Mouse (Mus musculus): ENCODE data around the gene Katnb1. TPM values are rescaled to one million over a fixed set of nuclear protein-coding genes. Genes with fewer than 3 reads are reported as not detected.

Gene Katnb1
- polyA plus RNA-seq, 1 experiment, result 16.5 TPM

DNA sequence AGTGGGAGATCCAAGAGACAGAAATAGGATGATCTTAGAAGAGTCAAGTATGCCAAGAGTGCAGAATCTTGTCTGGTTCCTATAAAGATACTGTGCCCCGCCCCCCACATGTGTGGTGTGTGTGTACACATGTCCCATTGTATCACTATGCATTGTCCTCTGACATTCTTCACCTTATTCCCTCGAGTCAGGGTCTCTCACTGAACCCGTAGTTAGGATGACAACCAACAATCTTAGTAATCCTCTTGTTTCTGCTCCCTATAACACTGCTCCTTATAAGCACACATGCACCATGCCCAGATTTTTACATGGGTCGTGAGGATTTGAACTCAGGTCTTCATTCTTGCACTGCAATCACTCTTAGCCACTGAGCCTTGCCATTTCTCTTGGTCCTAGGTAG is 1.7 kb upstream of the Katnb1 start:
- no peak for DNase-seq (ENCODE audit: low read depth, low spot score)
- 86% methylated on average over 4 of the region's 4 CpGs for WGBS

DNA sequence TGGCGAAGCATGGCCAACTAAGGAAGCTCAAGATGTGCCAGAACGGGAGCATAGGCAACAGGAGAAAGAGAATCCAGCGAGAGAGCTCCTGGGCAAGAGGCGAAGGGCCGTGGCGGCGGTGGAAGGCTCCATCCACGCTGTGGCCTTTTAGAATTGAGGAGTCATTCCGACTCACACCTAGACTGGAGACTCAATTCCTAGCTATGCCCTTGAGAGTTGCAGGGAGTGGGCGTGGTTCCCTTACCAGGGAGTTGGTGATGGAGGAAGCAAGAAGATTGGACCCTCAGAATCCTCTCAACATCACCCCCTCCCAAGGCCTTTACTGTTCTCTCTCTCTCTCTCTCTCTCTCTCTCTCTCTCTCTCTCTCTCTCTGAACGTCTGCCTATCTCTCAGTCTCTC is 664 bp downstream of the Katnb1 start:
- WGBS, result 3% methylated on average over 11 of the region's 11 CpGs
- DNase-seq (ENCODE audit: low read depth, low spot score), result no peak

DNA sequence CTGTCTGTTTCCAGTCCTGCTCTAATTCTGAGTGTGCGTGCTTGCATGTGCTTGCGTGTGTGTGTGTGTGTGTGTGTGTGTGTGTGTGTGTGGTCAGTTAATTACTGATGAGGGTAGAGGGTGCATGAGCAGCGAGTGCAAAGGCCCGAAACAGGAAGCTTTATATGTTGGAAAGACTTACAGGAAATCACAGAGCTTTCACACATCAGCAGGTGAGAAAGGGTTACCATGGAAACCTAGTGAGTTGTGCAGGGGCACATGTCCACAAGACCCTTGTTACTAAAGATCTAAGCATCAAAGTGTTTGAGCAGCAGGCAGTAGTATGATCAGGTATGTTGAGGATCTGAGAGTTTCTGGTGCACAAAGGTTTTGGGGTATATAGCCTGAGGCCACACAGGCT is 3.3 kb downstream of the Katnb1 start:
- WGBS, result 88% methylated on average over 4 of the region's 4 CpGs
- no peak for DNase-seq (ENCODE audit: low read depth, low spot score)

DNA sequence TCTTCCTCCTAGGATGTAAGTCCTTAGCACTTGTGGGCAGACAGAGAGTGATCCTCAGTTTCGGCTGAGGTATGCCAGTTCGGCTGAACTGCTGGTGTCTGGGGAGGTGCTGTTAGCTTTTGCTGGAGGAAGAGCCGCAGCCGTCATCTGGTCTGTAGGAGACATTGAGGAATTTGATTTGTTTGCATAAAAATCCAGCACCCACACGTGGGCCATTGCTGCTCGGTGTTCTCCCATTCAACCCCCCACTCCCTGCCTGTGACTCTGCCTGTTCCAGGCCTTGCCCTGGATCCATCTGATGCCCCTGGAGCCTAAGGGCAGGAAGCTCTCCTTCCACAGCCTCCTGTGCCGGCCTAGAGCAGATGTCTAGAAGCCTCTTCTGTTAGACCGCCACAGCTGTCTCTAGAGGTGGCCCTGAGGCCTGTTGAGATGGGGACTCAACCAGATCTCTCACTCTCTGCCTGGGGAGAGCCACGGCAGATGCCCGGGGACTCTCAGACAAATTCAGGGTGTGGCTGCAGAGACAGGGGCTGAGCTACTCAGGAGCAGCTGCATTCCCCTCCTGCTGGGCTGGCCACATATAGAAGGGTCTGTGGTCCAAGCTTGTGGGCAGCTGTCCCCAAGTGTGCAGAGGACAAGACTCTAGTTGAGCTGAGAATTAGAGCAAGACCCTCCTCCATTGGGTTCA is 3.9 kb downstream of the Katnb1 start:
- DNase-seq (ENCODE audit: low read depth, low spot score), result no peak
- 86% methylated on average over 10 of the region's 10 CpGs for WGBS

DNA sequence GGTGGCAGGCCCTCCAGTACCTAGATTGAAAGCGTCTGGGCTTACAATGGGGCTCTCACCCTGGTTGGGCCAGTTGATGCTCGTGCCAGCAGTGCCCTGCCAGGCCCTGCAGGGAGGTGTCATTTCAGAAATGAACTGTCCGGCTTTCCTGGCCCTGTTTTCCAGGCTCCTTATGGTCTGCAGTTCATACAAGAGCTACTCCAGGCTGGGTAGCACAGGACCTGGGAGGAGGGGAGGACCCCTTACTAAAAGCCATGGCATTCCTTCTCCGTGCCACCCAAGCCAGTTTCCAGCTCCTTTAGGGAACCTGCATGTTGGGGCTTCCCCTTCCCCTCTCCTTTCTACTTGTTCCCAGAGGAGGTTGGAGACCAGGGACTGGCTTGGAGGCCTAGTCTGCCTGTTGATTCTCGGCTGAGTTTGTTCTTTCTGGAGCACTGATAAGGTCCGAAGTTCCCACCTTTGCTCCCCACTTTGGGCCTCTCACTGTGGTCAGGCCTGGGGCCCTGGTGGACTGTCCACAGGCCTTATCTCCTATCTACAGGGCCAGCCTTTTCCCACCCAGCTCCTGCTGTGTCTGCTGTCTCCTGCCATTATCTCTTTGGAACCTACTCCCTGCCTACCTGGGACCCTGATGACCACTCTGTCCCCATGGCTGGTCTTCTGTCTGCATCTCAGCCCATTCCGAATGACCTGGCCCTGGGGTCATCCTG is 4.6 kb downstream of the Katnb1 start:
- WGBS, result 86% methylated on average over 7 of the region's 7 CpGs
- DNase-seq (ENCODE audit: low read depth, low spot score), result no peak

DNA sequence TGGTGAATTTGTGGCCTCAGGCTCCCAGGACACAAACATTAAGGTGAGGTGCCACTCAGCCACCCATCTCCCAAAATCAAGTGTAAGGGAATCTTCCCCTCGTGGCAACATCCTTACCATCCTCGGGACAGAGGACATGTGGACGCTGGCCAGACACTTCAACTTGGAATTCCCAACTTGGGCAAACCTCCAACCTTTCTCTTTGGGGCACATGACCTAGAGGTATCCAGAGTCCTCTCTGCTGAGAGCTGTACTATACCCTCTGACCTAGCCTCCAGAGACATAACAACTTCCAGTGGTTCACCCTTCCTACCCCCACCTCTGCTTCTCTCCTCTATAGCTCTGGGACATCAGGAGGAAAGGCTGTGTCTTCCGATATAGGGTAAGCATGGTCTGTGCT is 12.6 kb downstream of the Katnb1 start:
- no peak for DNase-seq (ENCODE audit: low read depth, low spot score)
- 76% methylated on average over 4 of the region's 4 CpGs for WGBS

DNA sequence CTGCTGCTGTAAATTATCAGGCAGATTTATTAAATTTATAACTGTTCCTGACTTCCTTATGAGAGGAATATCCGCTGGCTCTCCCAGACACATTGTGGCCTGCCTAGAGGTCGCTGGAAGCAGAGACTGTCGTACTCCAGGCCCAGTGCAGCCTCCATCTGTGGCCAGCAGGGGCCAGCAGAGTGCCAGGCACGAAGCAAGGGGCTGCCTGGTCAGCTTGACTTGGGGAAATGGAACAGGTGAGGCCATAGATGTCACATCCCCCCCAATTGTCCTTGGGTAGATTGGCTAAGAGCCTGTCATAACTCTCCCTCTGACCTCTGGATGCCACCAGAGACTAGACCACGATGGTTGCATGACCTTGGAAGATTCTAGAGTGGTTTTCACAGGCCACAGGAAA is 18.0 kb downstream of the Katnb1 start:
- no peak for DNase-seq (ENCODE audit: low read depth, low spot score)
- WGBS, result 22% methylated on average over 5 of the region's 5 CpGs

DNA sequence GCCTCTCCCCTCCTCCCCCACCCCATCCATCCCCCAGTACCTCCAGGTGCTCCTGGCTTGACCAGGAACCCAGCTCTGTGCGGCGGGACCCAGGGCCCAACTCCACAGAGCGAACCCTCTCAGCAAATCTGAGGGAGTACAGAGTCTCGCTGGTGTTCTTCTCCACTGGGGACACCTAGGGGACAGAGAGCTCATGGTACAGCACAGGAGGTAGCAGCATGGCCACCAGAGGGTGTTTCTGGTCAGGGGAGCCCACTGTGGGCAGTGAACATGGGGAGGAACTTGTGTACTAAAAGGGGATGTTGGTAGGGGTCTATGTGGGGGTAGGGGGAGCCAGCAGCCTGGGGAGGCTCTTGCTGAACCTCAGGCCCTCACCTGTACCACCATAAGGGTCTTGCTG is 21.0 kb downstream of the Katnb1 start:
- WGBS, result 79% methylated on average over 4 of the region's 4 CpGs
- DNase-seq (ENCODE audit: low read depth, low spot score), result no peak

DNA sequence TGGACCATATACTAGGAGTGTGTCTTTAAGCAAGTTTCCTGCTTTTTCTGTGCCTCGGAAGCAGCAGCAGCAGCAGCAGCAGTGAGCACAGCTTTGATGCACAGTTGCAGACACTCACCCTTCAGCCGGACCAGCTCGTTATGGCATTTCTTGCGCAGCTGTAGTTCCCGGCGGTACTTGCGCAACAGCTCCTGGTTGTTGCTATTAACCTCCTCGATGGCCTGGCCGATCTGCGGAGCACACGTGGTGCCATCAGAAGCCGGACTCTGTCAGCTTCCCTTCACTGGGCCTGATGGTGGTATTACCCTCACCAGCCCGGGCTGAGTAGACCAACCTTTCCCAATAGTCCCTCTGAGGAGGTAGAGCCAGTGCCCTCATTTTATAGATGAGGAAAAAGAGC is 26.3 kb downstream of the Katnb1 start:
- DNase-seq (ENCODE audit: low read depth, low spot score), result no peak
- WGBS, result 87% methylated on average over 13 of the region's 13 CpGs

DNA sequence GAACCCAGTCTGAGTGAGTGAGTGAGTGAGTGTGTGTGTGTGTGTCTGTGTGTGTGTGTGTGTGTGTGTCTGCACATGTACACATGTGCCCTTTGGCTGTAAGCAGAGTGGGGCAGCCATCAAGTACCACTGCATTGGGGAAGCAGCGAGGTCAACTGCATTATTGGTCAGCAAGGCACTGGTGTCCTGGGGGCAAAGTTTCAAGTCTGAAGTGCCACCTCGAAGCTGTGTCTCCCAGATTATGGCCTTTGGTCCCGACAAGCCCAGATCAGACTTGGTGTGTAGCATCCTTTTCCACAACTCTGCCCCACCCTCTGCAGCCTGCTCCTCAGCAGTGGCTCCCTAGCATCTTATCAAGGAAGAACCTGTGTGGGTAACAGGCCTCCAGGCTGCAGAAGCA is 31.6 kb downstream of the Katnb1 start:
- DNase-seq (ENCODE audit: low read depth, low spot score), result no peak

DNA sequence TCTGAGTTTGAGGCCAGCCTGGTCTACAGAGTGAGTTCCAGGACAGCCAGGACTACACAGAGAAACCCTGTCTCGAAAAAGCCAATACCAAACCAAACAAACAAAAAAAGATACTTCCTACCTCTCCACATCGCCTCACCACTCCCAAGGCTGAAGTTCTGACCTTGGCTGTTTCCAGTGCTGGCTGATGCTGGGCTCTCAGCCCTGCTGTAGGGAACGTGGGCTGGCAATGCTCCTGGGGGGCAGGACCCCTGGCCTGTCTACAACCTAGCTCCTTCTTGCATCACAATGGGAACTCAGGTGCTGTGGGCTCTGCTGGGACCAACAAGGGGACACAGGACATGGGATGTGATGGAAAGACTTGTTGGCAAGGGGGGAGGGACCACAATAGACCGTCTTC is 32.1 kb downstream of the Katnb1 start:
- no peak for DNase-seq (ENCODE audit: low read depth, low spot score)
- WGBS, result 79% methylated on average over 4 of the region's 4 CpGs

More for the DNA sequence above, 31.6 kb downstream of the Katnb1 start:
- WGBS, result 70% methylated on average over 3 of the region's 3 CpGs

DNA sequence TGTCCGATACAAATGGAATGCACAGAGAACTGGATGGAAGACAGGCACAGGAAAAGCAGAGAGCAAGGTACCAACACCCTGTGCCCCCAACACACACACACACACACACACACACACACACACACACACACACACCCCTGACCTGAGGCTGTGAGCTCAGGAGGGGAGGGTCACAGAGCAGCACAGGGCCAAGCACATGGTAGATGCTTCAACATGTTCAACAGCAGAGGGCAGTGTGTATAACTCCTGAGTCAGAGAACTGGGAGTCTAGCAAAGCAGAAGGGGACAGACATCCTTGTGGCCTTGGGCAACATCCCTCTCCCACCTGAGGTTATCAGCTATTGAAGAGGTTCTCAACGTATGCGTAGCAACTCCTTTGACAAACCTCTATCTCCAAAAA is 32.8 kb downstream of the Katnb1 start:
- DNase-seq (ENCODE audit: low read depth, low spot score), result no peak
- 83% methylated on average over 3 of the region's 3 CpGs for WGBS

DNA sequence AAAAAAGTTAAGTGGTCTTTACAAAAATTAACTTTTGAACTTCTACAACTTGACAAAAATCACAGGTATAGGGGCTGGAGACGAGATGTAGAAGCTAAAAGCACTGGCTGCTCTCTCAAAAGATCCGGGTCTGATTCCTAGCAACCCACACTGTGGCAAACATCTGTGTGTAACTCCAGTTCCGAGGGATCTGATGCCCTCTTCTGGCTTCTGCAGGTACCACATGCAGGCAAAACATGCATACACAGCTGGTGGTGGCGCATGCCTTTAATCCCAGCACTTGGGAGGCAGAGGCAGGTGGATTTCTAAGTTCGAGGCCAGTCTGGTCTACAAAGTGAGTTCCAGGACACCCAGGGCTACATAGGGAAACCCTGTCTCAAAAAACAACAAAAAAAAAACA is 42.5 kb downstream of the Katnb1 start:
- no peak for DNase-seq (ENCODE audit: low read depth, low spot score)
- WGBS, result 96% methylated on average over 5 of the region's 5 CpGs

DNA sequence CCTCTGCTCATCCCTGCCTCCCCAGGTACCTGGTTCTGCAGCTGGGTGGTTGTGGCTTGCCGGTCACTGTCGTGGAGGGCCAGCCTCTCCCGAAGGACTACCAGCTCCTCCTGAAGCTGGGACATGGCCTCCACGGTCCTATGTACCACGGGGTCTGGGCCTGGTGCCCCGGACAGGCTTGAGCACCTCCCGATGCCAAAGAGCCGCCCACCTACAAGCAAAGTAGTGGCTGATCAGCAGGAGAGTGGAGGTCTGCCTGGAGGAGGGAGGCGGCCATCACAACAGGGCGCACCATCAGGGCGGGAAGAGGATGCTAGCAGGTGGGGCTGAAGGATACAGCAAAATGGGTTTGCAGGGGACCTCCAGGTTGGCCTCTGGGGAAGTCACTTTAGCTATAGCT is 45.5 kb downstream of the Katnb1 start:
- WGBS, result 91% methylated on average over 11 of the region's 11 CpGs
- no peak for DNase-seq (ENCODE audit: low read depth, low spot score)

DNA sequence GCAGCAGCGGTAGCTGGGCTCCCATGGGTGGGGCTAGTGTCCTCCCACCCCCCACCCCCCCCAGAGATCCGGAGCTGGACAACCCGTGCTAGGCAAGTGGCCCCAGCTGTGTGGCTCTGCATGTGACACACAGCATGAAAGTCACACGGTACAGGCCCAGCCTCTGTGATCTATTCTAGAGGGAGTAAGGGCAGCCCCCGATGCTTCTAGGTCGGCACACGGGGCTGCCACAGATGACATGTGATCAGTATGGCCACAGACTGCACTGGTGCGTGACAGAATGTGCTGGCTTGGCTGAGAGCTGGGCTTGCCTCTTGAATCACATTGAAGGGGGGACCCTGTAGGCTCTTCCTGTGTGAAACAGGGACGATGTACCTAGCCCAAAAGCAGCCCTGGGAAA is 46.7 kb downstream of the Katnb1 start:
- WGBS, result 79% methylated on average over 9 of the region's 9 CpGs
- DNase-seq (ENCODE audit: low read depth, low spot score), result no peak

DNA sequence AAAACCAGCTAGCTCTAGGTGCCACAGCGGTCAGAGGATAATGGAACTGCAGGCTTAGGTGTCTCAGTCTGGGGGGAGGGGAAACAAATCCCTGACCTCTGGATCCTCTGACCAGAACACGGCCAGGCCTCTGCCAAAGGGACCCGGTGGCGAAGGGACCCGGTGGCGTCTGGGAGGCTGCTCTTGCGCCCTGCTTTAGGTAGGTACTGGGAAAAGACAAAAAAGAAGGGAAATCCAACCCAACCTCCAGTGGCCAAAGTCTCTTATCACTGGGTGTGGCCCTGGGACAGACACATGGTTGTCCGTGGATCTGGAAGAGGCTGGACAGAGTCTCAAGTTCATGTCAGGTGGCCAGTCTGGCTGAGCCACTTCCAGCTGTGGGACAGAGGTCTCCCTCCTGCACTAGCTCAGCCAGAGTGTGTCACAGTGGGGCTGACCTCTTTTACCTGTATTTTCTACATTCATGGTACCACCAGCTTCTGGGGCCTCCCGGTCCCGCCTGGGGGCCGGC is 47.8 kb downstream of the Katnb1 start:
- no peak for DNase-seq (ENCODE audit: low read depth, low spot score)
- WGBS, result 89% methylated on average over 11 of the region's 11 CpGs

DNA sequence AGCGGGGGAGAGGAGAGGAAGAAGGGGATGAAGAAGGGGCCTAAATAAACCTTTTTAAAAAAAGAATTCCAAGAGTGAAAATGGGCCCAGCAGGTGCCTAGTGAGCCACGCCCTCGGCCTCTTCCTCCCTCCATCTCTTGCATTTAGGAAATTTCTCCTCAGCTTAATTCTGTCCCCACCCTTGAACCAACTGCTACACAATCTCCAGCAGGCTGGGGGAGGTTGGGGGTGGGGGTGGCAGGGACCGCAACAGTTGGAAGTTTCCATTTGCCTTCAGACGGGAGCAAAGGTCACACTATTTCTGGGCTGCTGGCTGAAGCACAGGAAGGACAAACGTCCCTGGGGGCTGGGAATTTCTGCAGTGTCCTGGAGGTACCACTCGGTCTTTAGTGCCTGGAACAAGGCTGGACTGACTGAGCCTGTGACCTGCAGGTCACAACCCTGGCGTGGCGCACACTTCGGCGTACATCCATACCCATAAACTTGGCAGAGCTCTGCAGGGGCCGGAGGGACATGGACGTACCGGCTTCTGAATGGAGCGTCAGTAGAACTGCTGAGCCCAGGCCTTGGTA is 50.1 kb downstream of the Katnb1 start:
- no peak for DNase-seq (ENCODE audit: low read depth, low spot score)
- WGBS, result 61% methylated on average over 15 of the region's 15 CpGs

DNA sequence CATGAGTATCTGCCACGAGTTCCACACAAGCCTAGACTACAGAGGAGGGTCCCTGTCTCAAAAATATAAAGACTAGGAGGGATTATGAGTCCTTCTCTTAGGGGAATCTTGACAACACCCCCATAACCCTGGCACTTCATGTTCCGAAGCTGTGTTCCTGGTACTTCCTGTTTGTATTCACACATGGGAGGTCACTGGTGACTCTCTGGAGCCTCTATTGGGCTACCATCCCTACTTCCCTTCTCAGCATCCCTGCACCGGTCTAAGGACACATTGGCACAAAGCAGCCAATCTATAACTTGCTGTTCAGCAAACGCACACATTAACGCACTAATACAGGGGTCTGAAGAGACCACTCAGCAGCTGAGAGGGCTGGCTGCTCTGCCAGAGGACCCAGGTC is 51.0 kb downstream of the Katnb1 start:
- 84% methylated on average over 5 of the region's 5 CpGs for WGBS
- no peak for DNase-seq (ENCODE audit: low read depth, low spot score)

DNA sequence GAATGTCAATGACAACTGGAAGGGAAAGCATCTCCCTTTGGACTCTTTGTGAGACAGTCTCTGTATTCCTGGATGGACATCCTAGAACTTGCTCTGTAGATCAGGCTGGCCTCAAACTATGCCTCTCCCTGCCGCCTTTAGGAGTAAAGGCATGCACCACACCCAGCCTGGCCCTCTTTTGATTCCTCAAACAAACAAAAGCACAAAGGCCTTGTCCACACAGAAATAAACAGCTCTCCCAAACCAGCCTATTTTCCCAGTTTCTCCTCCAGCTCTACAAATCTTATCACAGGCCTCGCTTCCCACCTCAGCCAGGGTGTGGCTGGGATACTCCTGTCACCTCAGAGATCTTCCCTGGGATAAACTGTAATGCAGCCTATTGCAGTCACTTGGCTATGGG is 53.2 kb downstream of the Katnb1 start:
- no peak for DNase-seq (ENCODE audit: low read depth, low spot score)
- 67% methylated on average over 2 of the region's 2 CpGs for WGBS

DNA sequence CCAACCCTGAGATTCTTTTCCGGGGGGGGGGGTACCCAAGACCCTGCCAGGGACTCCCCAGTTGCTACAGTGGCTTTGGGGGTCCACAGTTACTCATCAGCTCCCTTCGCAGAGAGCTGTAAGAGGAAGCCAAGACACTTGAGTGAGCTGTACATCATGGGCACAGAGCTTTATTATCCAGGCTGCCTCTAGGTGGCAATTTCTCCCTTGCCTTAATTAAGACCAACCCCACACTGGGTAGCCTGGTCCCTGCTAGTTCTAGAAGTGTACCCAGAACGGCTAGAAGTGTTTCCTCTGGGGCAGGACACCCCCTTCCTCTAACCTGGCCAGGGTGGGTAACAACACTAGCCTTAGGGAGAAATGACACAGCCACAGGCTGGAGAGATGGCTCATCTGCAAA is 54.3 kb downstream of the Katnb1 start:
- no peak for DNase-seq (ENCODE audit: low read depth, low spot score)
- 59% methylated on average over 3 of the region's 3 CpGs for WGBS

DNA sequence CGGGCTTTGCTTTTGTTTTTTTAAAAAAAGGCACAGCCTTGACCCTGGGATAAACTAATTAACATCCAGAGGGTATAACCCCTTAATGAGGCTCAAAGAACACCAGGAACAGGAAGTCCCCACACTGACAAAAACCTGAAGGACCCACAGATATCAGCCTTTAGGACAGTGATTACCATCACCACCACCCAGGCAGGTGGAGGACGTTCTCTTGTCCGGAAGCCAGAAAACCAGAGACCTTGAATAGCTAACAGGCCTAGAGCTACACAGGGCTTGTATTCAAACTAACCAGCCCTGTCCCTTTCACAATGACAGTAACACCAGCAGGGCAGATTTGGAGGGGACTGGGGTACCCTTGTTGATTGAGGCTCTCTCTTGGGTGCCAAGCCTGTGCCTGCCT is 55.2 kb downstream of the Katnb1 start:
- WGBS, result 77% methylated on average over 3 of the region's 3 CpGs

More for the DNA sequence above, 55.2 kb downstream of the Katnb1 start:
- DNase-seq (ENCODE audit: low read depth, low spot score), result no peak

Data from large intestine, adult 2 months (tissue).